Mouse (Mus musculus) heart, embryonic 12.5 days (tissue): ENCODE results near the gene Wars. TPM values are rescaled to one million over a fixed set of nuclear protein-coding genes. Genes with fewer than 3 reads are reported as not detected.
A peak's percentile ranks its signal among the peaks of the same experiment; 100 is the strongest.

ENCODE experiments used
- ATAC-seq: fragments of 200-750 bp; cut with Nextera tagmentation; 2 replicates; pipeline ENCODE4 v1.8.0; 2017; ENCODE audit warnings: moderate TSS enrichment, moderate library complexity; ENCODE audit not compliant: insufficient number of reproducible peaks, low FRiP score
- H3K27ac ChIP-seq: fragments of 300-500 bp; sonication (generic); 2 replicates; pipeline ENCODE4 v1.5.1; 2016; ENCODE audit warnings: mild to moderate bottlenecking, moderate library complexity; ENCODE audit not compliant: poor library complexity, severe bottlenecking
- H3K27me3 ChIP-seq: fragments of 300-500 bp; sonication (generic); replicated peaks from 2 replicates; pipeline ENCODE4 v1.6.1; 2016; ENCODE audit warnings: mild to moderate bottlenecking, moderate library complexity
- H3K36me3 ChIP-seq: fragments of 300-500 bp; sonication (generic); 2 replicates; pipeline ENCODE4 v1.6.1; 2016; ENCODE audit warnings: mild to moderate bottlenecking, moderate library complexity
- H3K4me1 ChIP-seq: fragments of 300-500 bp; sonication (generic); replicated peaks from 2 replicates; pipeline ENCODE4 v1.6.1; 2016; ENCODE audit warnings: mild to moderate bottlenecking
- H3K4me2 ChIP-seq: fragments of 300-500 bp; sonication (generic); 2 replicates; pipeline ENCODE4 v1.6.1; 2016; ENCODE audit warnings: mild to moderate bottlenecking, moderate library complexity
- H3K4me3 ChIP-seq: fragments of 300-500 bp; sonication (generic); 2 replicates; pipeline ENCODE4 v1.5.1; 2016; ENCODE audit warnings: mild to moderate bottlenecking
- H3K9ac ChIP-seq: fragments of 300-500 bp; sonication (generic); 2 replicates; pipeline ENCODE4 v1.6.1; 2016; ENCODE audit warnings: mild to moderate bottlenecking, moderate library complexity
- H3K9me3 ChIP-seq: fragments of 300-500 bp; sonication (generic); replicated peaks from 2 replicates; pipeline ENCODE4 v1.6.1; 2016; ENCODE audit warnings: mild to moderate bottlenecking, moderate library complexity
- WGBS: fragments of 180-500 bp; shearing (Covaris S2); methylation state at CpG from one replicate; pipeline ENCODE4 v1.1.7; 2016; 5-methylcytosine and 5-hydroxymethylcytosine counted together
- polyA plus RNA-seq: library from polyadenylated mRNA; unstranded; fragments of >200 nt; fragmentation: Nextera tagmentation; extraction: Ambion mirVana; gene quantifications from 2 replicates; pipeline ENCODE4 v1.2.1, GENCODE M21; 2016

The Wars gene
- polyA plus RNA-seq, 1 experiment from 2014 or later = 71.5 TPM

GRCm38 (mm10) chr12:108835208-108835839 lies 58.6 kb downstream of the Wars start:
- 0 out of 2 replicates have a peak, but pooled peaks cover 10% of the 10 kb centered on the region for H3K27me3 ChIP-seq
- peak overlapping the region; percentile 72 for H3K4me3 ChIP-seq
- peaks cover 38% of the 10 kb centered on the region for H3K4me1 ChIP-seq
- peak overlapping the region; percentile 82 for H3K9ac ChIP-seq
- H3K36me3 ChIP-seq = peaks cover 17% of the 10 kb centered on the region
- ATAC-seq = no peak; the same call in 1 of the 2 replicates
- H3K9me3 ChIP-seq = no peaks in the 10 kb centered on the region
- WGBS = 3% methylated on average over 51 of the region's 51 CpGs
- H3K4me2 ChIP-seq = peak overlapping the region; percentile 99
- no peak overlapping the region for H3K27ac ChIP-seq

DNA sequence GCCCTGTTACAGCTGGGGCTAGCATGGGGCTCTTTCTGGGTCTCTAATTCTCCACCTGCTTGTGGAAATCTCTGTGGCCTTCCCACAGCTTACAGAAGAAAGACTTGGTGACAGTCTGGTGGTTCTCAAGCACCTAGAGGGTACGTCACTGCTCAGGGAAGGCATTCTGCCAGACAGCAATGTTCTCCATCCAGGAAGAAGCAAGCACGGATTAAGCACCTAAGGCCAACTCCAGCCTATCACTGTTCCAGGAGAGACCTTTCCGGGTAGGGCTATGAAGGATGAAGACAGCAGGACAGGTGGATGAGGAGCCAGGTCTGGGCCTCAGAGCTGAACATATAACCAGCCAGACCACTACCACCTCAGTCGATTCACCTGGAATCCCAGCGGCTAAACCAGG lies 59.2 kb downstream of the Wars start:
- ATAC-seq = no peak
- H3K4me3 ChIP-seq = peak overlapping the region; percentile 72
- H3K27ac ChIP-seq = no peak overlapping the region
- H3K9me3 ChIP-seq = no peaks in the 10 kb centered on the region
- peak overlapping the region; percentile 82; the same call in 1 of the 2 replicates for H3K9ac ChIP-seq
- WGBS = 44% methylated on average over 5 of the region's 5 CpGs
- peak overlapping the region; percentile 99 for H3K4me2 ChIP-seq
- peaks cover 38% of the 10 kb centered on the region for H3K4me1 ChIP-seq
- H3K36me3 ChIP-seq = peaks cover 16% of the 10 kb centered on the region
- 0 out of 2 replicates have a peak, but pooled peaks cover 10% of the 10 kb centered on the region for H3K27me3 ChIP-seq

DNA sequence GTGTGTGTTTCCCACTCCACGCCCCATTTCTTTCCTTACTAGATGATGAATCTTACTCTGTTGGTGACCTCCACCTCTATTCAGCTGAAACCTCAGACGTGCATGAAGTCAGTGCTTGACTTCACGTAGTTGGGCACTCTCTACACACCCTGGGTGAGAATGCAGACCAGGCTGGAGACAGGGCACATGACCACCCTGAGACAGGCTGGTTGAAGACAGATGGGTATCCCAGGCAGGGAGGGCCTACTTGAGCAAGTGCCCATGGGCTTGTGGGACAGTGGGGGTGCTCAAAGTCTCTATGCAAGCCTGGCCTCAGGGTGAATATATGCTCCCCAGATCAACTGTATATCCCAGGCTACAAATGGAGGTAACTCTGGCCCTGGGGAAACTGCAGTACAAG lies 59.6 kb downstream of the Wars start:
- ATAC-seq = no peak
- peak overlapping the region; percentile 99 for H3K4me2 ChIP-seq
- peaks cover 38% of the 10 kb centered on the region for H3K4me1 ChIP-seq

DNA sequence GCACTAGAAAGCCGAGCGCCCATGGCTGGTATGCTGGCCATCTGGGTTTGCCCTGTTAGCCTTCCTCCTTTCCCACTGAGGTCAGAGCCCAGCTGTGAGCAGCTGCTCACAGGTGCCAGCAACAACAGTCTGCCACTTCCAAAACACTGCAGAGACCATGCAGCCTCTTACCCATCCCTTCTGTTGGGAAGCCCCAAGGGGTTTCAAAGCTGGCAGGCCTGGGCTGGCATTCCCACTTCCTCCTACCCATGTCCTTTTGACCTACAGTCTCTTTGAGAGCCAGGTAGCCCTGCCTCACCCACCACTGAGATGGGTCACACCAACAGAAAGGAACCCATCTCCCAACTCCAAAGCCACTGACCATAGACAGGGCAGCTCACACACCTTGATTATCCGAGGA lies 60.6 kb downstream of the Wars start:
- ATAC-seq = no peak
- H3K9me3 ChIP-seq = no peaks in the 10 kb centered on the region
- WGBS = 78% methylated on average over 3 of the region's 3 CpGs

More for the DNA sequence above, 59.6 kb downstream of the Wars start:
- Histone ChIP-seq H3K4me3 (no peak overlapping the region), H3K36me3 (peaks cover 12% of the 10 kb centered on the region; the same call in 1 of the 2 replicates), H3K27ac (no peak overlapping the region), H3K27me3 (0 out of 2 replicates have a peak, but pooled peaks cover 10% of the 10 kb centered on the region), H3K9me3 (no peaks in the 10 kb centered on the region), H3K9ac (no peak overlapping the region)
- 87% methylated on average over 3 of the region's 3 CpGs for WGBS

DNA sequence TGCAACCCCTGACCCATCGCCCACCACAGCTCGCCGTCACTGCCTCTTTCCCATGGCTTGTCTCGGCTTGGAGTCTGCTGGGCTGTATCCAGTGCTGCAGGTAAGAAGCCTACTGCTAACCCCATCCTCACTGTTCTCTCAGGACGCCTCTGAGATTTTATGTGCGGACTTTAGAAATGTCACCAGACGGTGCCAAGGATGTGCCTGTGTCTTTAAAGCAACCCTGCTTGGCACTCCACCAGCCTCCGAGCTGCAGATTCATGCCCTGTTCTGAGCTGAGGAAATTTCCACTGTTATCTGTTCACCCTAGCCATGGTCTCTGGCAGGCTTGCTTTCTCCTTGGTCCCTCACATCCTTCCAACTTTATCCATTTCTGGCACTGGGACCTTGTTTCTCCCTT lies 61.1 kb downstream of the Wars start:
- ATAC-seq = no peak
- Histone ChIP-seq H3K4me2 (no peak overlapping the region), H3K4me3 (no peak overlapping the region), H3K36me3 (0 out of 2 replicates have a peak, but pooled peaks cover 2% of the 10 kb centered on the region), H3K27me3 (0 out of 2 replicates have a peak, but pooled peaks cover 10% of the 10 kb centered on the region), H3K27ac (no peak overlapping the region), H3K4me1 (peaks cover 31% of the 10 kb centered on the region), H3K9ac (no peak overlapping the region), H3K9me3 (no peaks in the 10 kb centered on the region)
- WGBS = 85% methylated on average over 8 of the region's 8 CpGs

More for the DNA sequence above, 60.6 kb downstream of the Wars start:
- Histone ChIP-seq H3K9ac (no peak overlapping the region), H3K4me3 (no peak overlapping the region), H3K4me1 (peaks cover 36% of the 10 kb centered on the region), H3K36me3 (peaks cover 7% of the 10 kb centered on the region; the same call in 1 of the 2 replicates), H3K27ac (no peak overlapping the region), H3K4me2 (no peak overlapping the region), H3K27me3 (0 out of 2 replicates have a peak, but pooled peaks cover 10% of the 10 kb centered on the region)

DNA sequence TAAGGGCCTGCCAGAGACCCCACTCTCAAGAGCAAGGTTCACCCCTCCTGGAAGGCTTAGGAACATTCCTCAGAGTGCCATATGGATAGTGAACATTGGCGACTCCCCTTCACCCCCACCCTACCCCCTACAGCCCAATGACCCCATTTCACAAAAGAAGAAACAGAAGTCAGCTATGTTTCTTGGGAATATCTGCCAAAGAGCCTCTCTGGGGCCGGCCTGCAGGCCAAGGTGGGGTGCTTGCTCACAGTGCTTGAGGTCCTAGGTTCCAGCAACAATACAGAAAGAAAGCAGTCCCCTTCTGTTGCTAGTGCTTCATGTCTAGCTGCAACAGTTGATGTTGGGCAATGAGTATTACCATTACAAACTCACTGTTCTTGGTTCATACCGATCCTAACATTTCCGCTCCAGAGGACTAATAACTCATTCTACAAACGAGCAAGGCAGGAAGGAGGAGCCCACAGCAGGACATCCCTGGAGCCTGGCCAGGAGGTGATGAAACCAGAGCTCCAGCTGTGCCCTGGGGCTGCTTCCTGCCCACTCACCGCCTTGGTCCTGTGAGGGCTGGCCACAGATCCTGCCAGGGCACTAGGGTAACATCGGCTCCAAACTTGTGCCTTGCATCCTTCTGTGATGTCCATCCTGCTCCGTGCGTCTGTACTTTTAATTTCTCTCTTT lies 61.9 kb downstream of the Wars start:
- Histone ChIP-seq H3K9ac (no peak overlapping the region), H3K27ac (no peak overlapping the region), H3K27me3 (0 out of 2 replicates have a peak, but pooled peaks cover 10% of the 10 kb centered on the region), H3K9me3 (no peaks in the 10 kb centered on the region), H3K36me3 (peaks cover 5% of the 10 kb centered on the region; the same call in 1 of the 2 replicates), H3K4me1 (peaks cover 23% of the 10 kb centered on the region), H3K4me2 (no peak overlapping the region), H3K4me3 (no peak overlapping the region)
- 72% methylated on average over 9 of the region's 9 CpGs for WGBS
- no peak for ATAC-seq

- H3K27ac ChIP-seq = no peak overlapping the region
- 85% methylated on average over 6 of the region's 6 CpGs for WGBS
- no peak overlapping the region for H3K9ac ChIP-seq
- no peak overlapping the region for H3K4me2 ChIP-seq
- peaks cover 14% of the 10 kb centered on the region for H3K4me1 ChIP-seq
- no peaks in the 10 kb centered on the region for H3K9me3 ChIP-seq
- no peak overlapping the region for H3K4me3 ChIP-seq
- no peak for ATAC-seq
- H3K27me3 ChIP-seq = 0 out of 2 replicates have a peak, but pooled peaks cover 10% of the 10 kb centered on the region
- H3K36me3 ChIP-seq = peaks cover 14% of the 10 kb centered on the region
These were observed 63.6 kb downstream of the Wars start for GRCm38 (mm10) chr12:108830358-108830757.

GRCm38 (mm10) chr12:108829636-108830035 lies 64.3 kb downstream of the Wars start:
- no peak overlapping the region for H3K9ac ChIP-seq
- no peak overlapping the region for H3K4me3 ChIP-seq
- WGBS = 79% methylated on average over 5 of the region's 5 CpGs
- no peak for ATAC-seq
- H3K27ac ChIP-seq = no peak overlapping the region
- H3K36me3 ChIP-seq = peaks cover 14% of the 10 kb centered on the region
- no peak overlapping the region for H3K4me2 ChIP-seq
- H3K9me3 ChIP-seq = no peaks in the 10 kb centered on the region
- peaks cover 7% of the 10 kb centered on the region for H3K4me1 ChIP-seq
- 0 out of 2 replicates have a peak, but pooled peaks cover 7% of the 10 kb centered on the region for H3K27me3 ChIP-seq

DNA sequence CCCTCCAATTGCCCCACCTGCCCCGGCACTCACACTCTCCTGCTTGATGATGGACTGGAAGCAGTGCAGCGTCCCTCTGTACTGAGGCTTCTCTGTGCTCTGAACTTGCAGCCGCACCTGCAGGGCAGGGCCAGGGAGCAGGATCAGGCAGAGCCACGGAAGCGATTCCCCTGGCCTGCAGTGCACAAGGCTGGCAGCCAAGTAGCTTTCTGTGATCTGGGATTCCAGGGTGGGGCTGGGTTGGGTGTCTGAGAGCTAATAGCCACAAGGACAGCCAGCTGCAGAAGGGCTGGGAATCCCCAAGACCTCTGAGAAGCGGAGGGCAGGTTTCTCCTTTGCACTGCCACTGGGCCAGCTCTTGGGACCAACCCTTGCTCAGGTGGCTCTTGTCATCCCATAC lies 66.3 kb downstream of the Wars start:
- Histone ChIP-seq H3K27ac (no peak overlapping the region), H3K4me1 (0 out of 2 replicates have a peak, but pooled peaks cover 4% of the 10 kb centered on the region), H3K4me3 (no peak overlapping the region), H3K4me2 (no peak overlapping the region), H3K9me3 (no peaks in the 10 kb centered on the region), H3K9ac (no peak overlapping the region), H3K36me3 (peaks cover 14% of the 10 kb centered on the region), H3K27me3 (no peaks in the 10 kb centered on the region)
- no peak for ATAC-seq
- 95% methylated on average over 6 of the region's 6 CpGs for WGBS

GRCm38 (mm10) chr12:108826958-108827535 lies 66.9 kb downstream of the Wars start:
- Histone ChIP-seq H3K9me3 (no peaks in the 10 kb centered on the region), H3K27me3 (no peaks in the 10 kb centered on the region), H3K4me1 (no peaks in the 10 kb centered on the region), H3K4me3 (no peak overlapping the region), H3K9ac (no peak overlapping the region), H3K36me3 (peaks cover 14% of the 10 kb centered on the region), H3K4me2 (no peak overlapping the region), H3K27ac (no peak overlapping the region)
- ATAC-seq = no peak
- WGBS = 92% methylated on average over 28 of the region's 28 CpGs
